12 mouse cellular contexts compared by ENCODE assay signal in genomic region chr10:124570746-124571145, GRCm38 (mm10).
DNase-seq lines count a peak whose midpoint lies in the region; ATAC-seq and TF ChIP-seq lines count a peak whose summit lies in the region.
"Had no signal": no experiment of that assay in that cellular context is flagged by ENCODE, and none has a peak within 500 bp of the region (broad histone marks: within the 10 kb centered on the region; RNA-seq: fewer than 3 reads in every experiment).

No protein-coding gene starts in this region.

- WGBS in hindbrain, postnatal 0 days = 18% methylated on average over 4 of the region's 4 CpGs
- WGBS in hindbrain, embryonic 11.5 days = 83% methylated on average over 4 of the region's 4 CpGs
- 15% methylated on average over 4 of the region's 4 CpGs for WGBS in forebrain, postnatal 0 days
- 83% methylated on average over 4 of the region's 4 CpGs for WGBS in heart, embryonic 11.5 days (ENCODE audit: insufficient replicate concordance)

- H3K4me2 ChIP-seq in hindbrain, postnatal 0 days (ENCODE audit: low read depth, low read length) = 0 out of 2 replicates have a peak overlapping the region, but pooled peaks have one; percentile 23
- no peak overlapping the region for H3K4me2 ChIP-seq in hindbrain, embryonic 11.5 days (replicated peaks; ENCODE audit: low read depth, low read length)
- no peak overlapping the region for H3K4me2 ChIP-seq in forebrain, postnatal 0 days (ENCODE audit: low read depth)
- H3K4me2 ChIP-seq in heart, embryonic 11.5 days = no peak overlapping the region

- no peaks in the 10 kb centered on the region for H3K4me1 ChIP-seq in hindbrain, postnatal 0 days (ENCODE audit: insufficient read depth, low read length)
- H3K4me1 ChIP-seq in hindbrain, embryonic 11.5 days (replicated peaks; ENCODE audit: control insufficient read depth, insufficient read depth, low read length) = no peaks in the 10 kb centered on the region
- no peaks in the 10 kb centered on the region for H3K4me1 ChIP-seq in forebrain, postnatal 0 days (ENCODE audit: insufficient read depth)
- H3K4me1 ChIP-seq in heart, embryonic 11.5 days (ENCODE audit: control insufficient read depth, insufficient read depth, low read length) = no peaks in the 10 kb centered on the region

- no peaks in the 10 kb centered on the region for H3K36me3 ChIP-seq in hindbrain, postnatal 0 days (ENCODE audit: insufficient read depth, low read length)
- H3K36me3 ChIP-seq in hindbrain, embryonic 11.5 days (ENCODE audit: control insufficient read depth, insufficient read depth, low read length) = no peaks in the 10 kb centered on the region
- H3K36me3 ChIP-seq in forebrain, postnatal 0 days (ENCODE audit: insufficient read depth) = no peaks in the 10 kb centered on the region
- H3K36me3 ChIP-seq in heart, embryonic 11.5 days (ENCODE audit: control insufficient read depth, insufficient read depth, low read length) = no peaks in the 10 kb centered on the region

- H3K9me3 ChIP-seq in hindbrain, postnatal 0 days (ENCODE audit: low read length) = no peaks in the 10 kb centered on the region
- H3K9me3 ChIP-seq in hindbrain, embryonic 11.5 days (ENCODE audit: control insufficient read depth, low read length) = no peaks in the 10 kb centered on the region
- 0 out of 2 replicates have a peak, but pooled peaks cover 3% of the 10 kb centered on the region for H3K9me3 ChIP-seq in forebrain, postnatal 0 days (ENCODE audit: low read length)
- no peaks in the 10 kb centered on the region for H3K9me3 ChIP-seq in heart, embryonic 11.5 days (replicated peaks; ENCODE audit: control insufficient read depth, low read length)

- intact Hi-C loops in gastrocnemius, adult 2 months (cut with DNase I) = no loop called here

- H3K27me3 ChIP-seq in hindbrain, postnatal 0 days (ENCODE audit: insufficient read depth, low read length) = no peaks in the 10 kb centered on the region
- H3K27me3 ChIP-seq in hindbrain, embryonic 11.5 days (ENCODE audit: control insufficient read depth, insufficient read depth, low read length) = no peaks in the 10 kb centered on the region
- H3K27me3 ChIP-seq in forebrain, postnatal 0 days (ENCODE audit: insufficient read depth, low read length) = no peaks in the 10 kb centered on the region
- H3K27me3 ChIP-seq in heart, embryonic 11.5 days (ENCODE audit: control insufficient read depth, insufficient read depth, low read length) = no peaks in the 10 kb centered on the region
- H3K27me3 ChIP-seq: CH12.LX had no signal

- H3K9ac ChIP-seq in hindbrain, postnatal 0 days (replicated peaks; ENCODE audit: low read length) = no peak overlapping the region
- H3K9ac ChIP-seq in hindbrain, embryonic 11.5 days (ENCODE audit: low read depth, low read length) = no peak overlapping the region
- no peak overlapping the region for H3K9ac ChIP-seq in forebrain, postnatal 0 days
- H3K9ac ChIP-seq in heart, embryonic 11.5 days (ENCODE audit: low read depth, low read length) = no peak overlapping the region
- H3K9ac ChIP-seq: liver, embryonic 14.5 days had no signal

- ATAC-seq in hindbrain, postnatal 0 days = no peak
- no peak for ATAC-seq in hindbrain, embryonic 11.5 days (ENCODE audit: low FRiP score)
- no peak for ATAC-seq in forebrain, postnatal 0 days
- no peak for ATAC-seq in heart, embryonic 11.5 days (replicated peaks; ENCODE audit: insufficient number of reproducible peaks, low FRiP score, low TSS enrichment)

- H3K4me3 ChIP-seq in hindbrain, postnatal 0 days (ENCODE audit: low read length) = no peak overlapping the region
- H3K4me3 ChIP-seq in hindbrain, embryonic 11.5 days (ENCODE audit: low read depth, low read length) = no peak overlapping the region
- H3K4me3 ChIP-seq in forebrain, postnatal 0 days (ENCODE audit: low read depth, low read length) = no peak overlapping the region
- no peak overlapping the region for H3K4me3 ChIP-seq in heart, embryonic 11.5 days (ENCODE audit: low read depth, low read length)
- H3K4me3 ChIP-seq in gastrocnemius, adult 2 months = no peak overlapping the region

- peak; percentile 63 for DNase-seq in hindbrain, postnatal 0 days (ENCODE audit: low spot score)
- DNase-seq in hindbrain, embryonic 11.5 days (ENCODE audit: low spot score) = no peak
- peak; percentile 87 for DNase-seq in forebrain, postnatal 0 days
- peak; percentile 49 to 82 for DNase-seq in layer of hippocampus, adult 8-10 months (ENCODE audit: low spot score in 2 of 2)
- peak; percentile 18 for DNase-seq in right cerebral cortex, adult 18-20 months
- DNase-seq in gastrocnemius, adult 2 months = no peak
- no peak for DNase-seq in urinary bladder, postnatal 4 days (ENCODE audit: low spot score in 2 of 2)
- DNase-seq: gastrocnemius, postnatal 25 days had no signal

- no peak for TF ChIP-seq CTCF in hindbrain, postnatal 0 days (IDR thresholded peaks at IDR 0.05; ENCODE audit: low read depth)
- no peak for TF ChIP-seq CTCF in forebrain, postnatal 0 days (IDR thresholded peaks at IDR 0.05; ENCODE audit: low read depth)
- TF ChIP-seq CTCF in gastrocnemius, adult 2 months (IDR thresholded peaks at IDR 0.05) = no peak

- no peak overlapping the region for H3K27ac ChIP-seq in hindbrain, postnatal 0 days
- H3K27ac ChIP-seq in hindbrain, embryonic 11.5 days (ENCODE audit: low read depth, low read length) = no peak overlapping the region
- no peak overlapping the region for H3K27ac ChIP-seq in forebrain, postnatal 0 days (ENCODE audit: low read depth, low read length)
- no peak overlapping the region for H3K27ac ChIP-seq in heart, embryonic 11.5 days (ENCODE audit: low read depth, low read length)
- no peak overlapping the region for H3K27ac ChIP-seq in gastrocnemius, adult 2 months
- H3K27ac ChIP-seq: liver, embryonic 14.5 days; macrophage had no signal

Comparison
In these comparisons a context has a peak if more than half of its experiments do, and no peak if none do; other contexts are left out.
1. DNase-seq: peak in hindbrain, postnatal 0 days (single experiment), forebrain, postnatal 0 days (single experiment), layer of hippocampus, adult 8-10 months (2 of 2) and right cerebral cortex, adult 18-20 months (single experiment); none in hindbrain, embryonic 11.5 days (single experiment), gastrocnemius, adult 2 months (single experiment) and urinary bladder, postnatal 4 days (0 of 2).